Mouse (Mus musculus): ENCODE data around the gene Jade2. TPM values are rescaled to one million over a fixed set of nuclear protein-coding genes. Genes with fewer than 3 reads are reported as not detected.

The Jade2 gene
- polyA plus RNA-seq, 1 experiment from 2014 or later = 1.0 TPM

DNA sequence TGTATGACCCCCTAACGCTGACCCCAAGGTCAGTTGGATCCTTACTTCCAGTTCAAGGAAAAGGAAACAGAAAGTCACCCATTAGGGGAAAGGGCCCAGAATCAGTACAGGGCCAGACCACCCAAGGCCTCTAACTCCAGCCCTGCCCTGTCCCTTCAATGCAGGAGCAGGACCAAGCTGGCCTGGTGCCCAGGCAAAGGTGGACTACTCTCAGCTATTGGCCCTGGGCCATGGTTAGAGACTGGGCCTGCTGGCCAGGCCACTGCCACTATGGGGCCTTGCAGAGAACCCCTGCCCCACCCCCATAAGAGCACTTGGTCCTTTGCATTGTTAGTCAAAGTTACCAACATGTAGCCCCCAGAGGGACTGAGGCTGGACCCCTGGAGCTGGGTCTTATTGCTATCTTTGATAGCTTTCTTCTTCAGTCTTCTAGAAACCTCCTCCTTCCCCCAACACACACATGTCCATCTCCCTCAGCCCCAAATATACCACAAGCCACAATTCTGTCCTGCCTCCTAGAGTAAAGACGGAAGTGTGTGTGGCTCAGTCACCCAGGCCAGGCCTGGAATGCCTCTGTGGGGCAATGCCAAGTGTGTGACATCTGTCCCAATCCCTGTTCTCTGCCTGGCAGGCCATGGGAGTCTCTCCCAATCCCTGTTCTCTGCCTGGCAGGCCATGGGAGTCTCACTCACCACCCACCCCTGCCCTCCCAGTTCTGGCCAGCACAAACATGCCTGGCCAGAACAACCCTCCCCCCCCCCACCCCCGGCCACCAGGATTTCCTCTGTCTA, 33.3 kb downstream of the Jade2 start:
- 90% methylated on average over 3 of the region's 3 CpGs for WGBS
- H3K9me3 ChIP-seq (replicated peaks) = no peaks in the 10 kb centered on the region
- no peak for ATAC-seq (ENCODE audit: low FRiP score)

DNA sequence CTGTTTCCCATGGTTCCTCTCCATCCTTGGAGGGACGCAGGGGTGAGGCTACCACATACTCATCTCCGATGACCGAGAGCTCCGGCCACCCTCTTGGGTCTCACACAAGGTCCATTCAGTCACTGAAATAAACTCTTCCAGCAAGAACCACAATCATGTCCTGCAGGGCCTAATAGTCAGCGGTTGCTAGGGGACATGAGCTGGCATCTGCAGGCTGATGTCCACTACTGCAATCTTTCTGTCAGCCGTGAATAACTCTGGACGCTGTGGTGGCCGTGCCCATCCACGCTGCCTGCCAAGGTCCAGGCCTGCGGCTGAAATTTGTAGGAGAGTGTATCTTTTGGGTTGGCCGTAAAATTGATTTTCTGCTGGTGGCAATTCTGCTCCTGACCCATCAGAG, 34.2 kb downstream of the Jade2 start:
- H3K36me3 ChIP-seq = no peaks in the 10 kb centered on the region
- peaks cover 11% of the 10 kb centered on the region for H3K4me1 ChIP-seq
- no peak overlapping the region for H3K9ac ChIP-seq
- no peak overlapping the region for H3K4me3 ChIP-seq
- H3K9me3 ChIP-seq (replicated peaks) = no peaks in the 10 kb centered on the region
- H3K27ac ChIP-seq = no peak overlapping the region
- ATAC-seq (ENCODE audit: low FRiP score) = no peak
- H3K4me2 ChIP-seq (replicated peaks) = no peak overlapping the region
- WGBS = 49% methylated on average over 11 of the region's 11 CpGs
- H3K27me3 ChIP-seq = no peaks in the 10 kb centered on the region

More for the DNA sequence above, 33.3 kb downstream of the Jade2 start:
- Histone ChIP-seq H3K4me2 (replicated peaks) (no peak overlapping the region), H3K9ac (no peak overlapping the region), H3K27me3 (no peaks in the 10 kb centered on the region), H3K27ac (no peak overlapping the region), H3K36me3 (no peaks in the 10 kb centered on the region), H3K4me1 (peaks cover 11% of the 10 kb centered on the region), H3K4me3 (no peak overlapping the region)

DNA sequence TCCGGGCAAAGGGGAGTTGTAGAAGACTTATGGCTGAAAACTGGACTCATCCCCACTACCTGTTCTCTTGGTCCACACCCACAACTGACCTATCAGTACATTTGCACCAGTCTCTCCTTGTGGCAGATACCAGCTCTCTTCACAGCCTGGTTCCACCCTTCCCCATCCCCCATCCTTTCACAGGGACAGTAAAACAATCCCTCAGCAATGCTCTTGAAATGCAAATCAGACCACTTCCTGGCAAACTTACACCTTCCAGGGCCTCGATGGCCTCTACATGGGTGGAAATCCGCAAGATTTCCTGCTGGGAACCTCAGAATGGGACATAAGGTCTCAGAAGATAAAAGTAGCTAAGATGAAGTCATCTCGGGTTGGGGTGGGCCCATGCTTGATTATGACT, 34.7 kb downstream of the Jade2 start:
- no peaks in the 10 kb centered on the region for H3K27me3 ChIP-seq
- 29% methylated on average over 4 of the region's 4 CpGs for WGBS
- no peaks in the 10 kb centered on the region for H3K9me3 ChIP-seq (replicated peaks)
- peak overlapping the region; percentile 27; the same call in 1 of the 2 replicates for H3K9ac ChIP-seq
- H3K4me2 ChIP-seq (replicated peaks) = no peak overlapping the region
- H3K36me3 ChIP-seq = no peaks in the 10 kb centered on the region
- H3K4me3 ChIP-seq = no peak overlapping the region
- H3K27ac ChIP-seq = no peak overlapping the region
- H3K4me1 ChIP-seq = peaks cover 11% of the 10 kb centered on the region
- no peak for ATAC-seq (ENCODE audit: low FRiP score)

DNA sequence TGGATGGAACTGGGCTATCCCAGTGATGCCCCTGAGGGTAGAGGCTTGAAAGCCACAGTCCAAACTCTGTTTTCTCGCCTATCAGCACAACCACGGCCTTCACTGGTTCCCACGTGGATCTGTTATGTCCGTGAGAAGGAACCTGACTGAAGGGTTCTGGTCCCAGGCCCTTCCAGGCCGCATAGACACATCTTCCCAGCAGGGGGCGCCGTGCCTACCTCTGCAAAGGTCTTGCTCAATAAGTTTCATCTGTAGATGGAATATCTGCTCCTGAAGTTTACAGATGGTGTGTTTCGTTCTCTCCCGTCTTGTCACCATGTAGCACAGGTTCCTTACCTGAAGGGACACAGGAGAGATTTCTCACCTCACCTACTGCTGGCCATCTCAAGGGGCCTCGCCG, 36.6 kb downstream of the Jade2 start:
- Histone ChIP-seq H3K27ac (no peak overlapping the region), H3K27me3 (no peaks in the 10 kb centered on the region), H3K9ac (no peak overlapping the region), H3K4me2 (replicated peaks) (no peak overlapping the region), H3K36me3 (no peaks in the 10 kb centered on the region), H3K4me3 (no peak overlapping the region), H3K4me1 (peaks cover 11% of the 10 kb centered on the region), H3K9me3 (replicated peaks) (no peaks in the 10 kb centered on the region)
- WGBS = 48% methylated on average over 11 of the region's 11 CpGs
- no peak for ATAC-seq (ENCODE audit: low FRiP score)

DNA sequence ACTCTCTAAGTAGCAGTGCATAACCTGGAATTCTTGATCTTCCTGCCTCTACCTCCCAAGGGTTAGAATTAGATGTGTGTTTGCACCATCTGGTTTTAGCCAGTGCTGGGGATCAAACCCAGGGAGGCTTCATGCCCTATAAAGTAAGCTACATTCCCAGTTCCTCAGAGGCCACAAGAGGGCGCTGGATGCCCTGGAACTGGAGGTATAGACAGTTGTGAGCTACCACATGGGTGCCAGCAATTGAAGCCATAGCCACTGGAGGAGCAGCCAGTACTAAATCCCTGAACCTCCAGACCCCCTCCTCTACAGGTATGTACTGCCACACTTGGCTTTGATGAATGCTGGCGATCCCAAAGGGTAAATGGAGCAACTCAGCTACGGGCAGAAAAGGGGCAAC, 37.5 kb downstream of the Jade2 start:
- no peak overlapping the region for H3K4me3 ChIP-seq
- H3K36me3 ChIP-seq = no peaks in the 10 kb centered on the region
- H3K4me2 ChIP-seq (replicated peaks) = no peak overlapping the region
- H3K9me3 ChIP-seq (replicated peaks) = no peaks in the 10 kb centered on the region
- H3K27me3 ChIP-seq = no peaks in the 10 kb centered on the region
- ATAC-seq (ENCODE audit: low FRiP score) = no peak
- peaks cover 11% of the 10 kb centered on the region for H3K4me1 ChIP-seq
- no peak overlapping the region for H3K9ac ChIP-seq
- 68% methylated on average over 3 of the region's 3 CpGs for WGBS
- no peak overlapping the region for H3K27ac ChIP-seq

DNA sequence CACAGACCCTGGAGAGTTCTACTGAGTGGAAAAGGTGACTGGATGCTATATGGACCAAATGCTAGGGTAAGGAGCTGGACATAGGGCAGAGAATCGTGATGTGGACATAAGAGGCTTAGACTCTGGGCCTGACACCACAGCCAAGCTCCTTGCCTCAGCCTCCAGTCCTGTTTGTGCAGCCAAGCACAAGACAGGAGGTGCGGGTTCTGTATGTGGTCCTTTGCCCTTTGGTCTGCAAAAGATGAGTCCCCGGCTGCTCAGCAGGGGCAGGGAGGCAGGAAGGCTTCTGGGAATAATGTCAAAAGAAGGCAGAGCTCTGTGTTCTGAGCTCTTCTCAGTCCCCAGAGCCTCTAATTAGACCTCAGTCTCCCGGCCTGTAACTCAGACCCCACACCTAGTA, 38.6 kb downstream of the Jade2 start:
- no peak overlapping the region for H3K27ac ChIP-seq
- no peaks in the 10 kb centered on the region for H3K9me3 ChIP-seq (replicated peaks)
- peaks cover 11% of the 10 kb centered on the region for H3K4me1 ChIP-seq
- no peak overlapping the region for H3K4me3 ChIP-seq
- WGBS = 86% methylated on average over 4 of the region's 4 CpGs
- H3K4me2 ChIP-seq (replicated peaks) = no peak overlapping the region
- no peak for ATAC-seq (ENCODE audit: low FRiP score)
- H3K27me3 ChIP-seq = no peaks in the 10 kb centered on the region
- no peaks in the 10 kb centered on the region for H3K36me3 ChIP-seq
- no peak overlapping the region for H3K9ac ChIP-seq

DNA sequence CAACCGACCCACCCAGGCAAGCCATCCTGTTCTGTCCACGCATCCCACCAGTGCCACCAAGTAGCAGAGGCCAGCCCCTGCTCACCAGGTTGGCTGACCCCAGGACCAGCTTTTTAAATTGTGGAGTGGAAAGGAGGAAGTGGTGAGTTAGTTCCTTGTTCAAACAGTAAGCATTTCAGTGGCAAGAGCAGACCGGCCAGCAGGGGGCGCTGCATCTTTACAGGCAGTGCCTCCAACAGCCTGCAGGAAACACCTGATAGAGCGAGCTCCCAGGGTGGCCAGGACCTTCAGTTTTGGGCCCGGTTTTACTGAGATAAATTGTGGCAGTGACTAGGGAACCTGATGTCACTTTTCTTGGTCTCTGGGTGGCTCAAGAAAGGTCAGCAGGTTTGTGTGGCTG, 39.7 kb downstream of the Jade2 start:
- Histone ChIP-seq H3K27ac (no peak overlapping the region), H3K27me3 (no peaks in the 10 kb centered on the region), H3K9ac (no peak overlapping the region), H3K4me2 (replicated peaks) (no peak overlapping the region), H3K4me3 (no peak overlapping the region), H3K9me3 (replicated peaks) (no peaks in the 10 kb centered on the region), H3K4me1 (peaks cover 5% of the 10 kb centered on the region), H3K36me3 (no peaks in the 10 kb centered on the region)
- ATAC-seq (ENCODE audit: low FRiP score) = no peak
- 47% methylated on average over 6 of the region's 6 CpGs for WGBS

DNA sequence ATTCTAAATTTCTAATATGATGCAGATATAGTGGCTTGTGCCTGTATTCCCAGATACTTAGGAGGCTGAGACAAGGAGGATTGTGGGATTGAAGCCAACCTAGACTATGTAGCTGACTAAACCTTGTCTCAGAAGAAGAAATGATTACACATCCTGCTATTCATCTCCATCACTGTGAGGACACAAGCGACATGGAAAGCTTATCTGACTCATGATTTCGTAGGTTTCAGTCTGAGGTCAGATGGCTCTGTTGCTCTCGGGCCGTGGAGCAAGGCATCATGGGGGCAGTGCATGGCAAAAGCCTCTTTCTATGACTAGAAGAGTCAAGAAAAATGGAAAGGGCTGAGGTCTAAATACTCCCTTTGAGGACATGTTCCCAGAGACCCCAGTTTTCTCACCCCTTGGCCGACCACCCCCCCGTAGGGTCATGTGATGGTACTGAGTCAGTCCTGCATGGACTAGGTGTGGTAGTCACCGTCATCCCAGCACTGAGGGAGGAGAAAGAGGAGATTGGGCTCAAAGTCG, 45.4 kb downstream of the Jade2 start:
- H3K4me3 ChIP-seq = no peak overlapping the region

DNA sequence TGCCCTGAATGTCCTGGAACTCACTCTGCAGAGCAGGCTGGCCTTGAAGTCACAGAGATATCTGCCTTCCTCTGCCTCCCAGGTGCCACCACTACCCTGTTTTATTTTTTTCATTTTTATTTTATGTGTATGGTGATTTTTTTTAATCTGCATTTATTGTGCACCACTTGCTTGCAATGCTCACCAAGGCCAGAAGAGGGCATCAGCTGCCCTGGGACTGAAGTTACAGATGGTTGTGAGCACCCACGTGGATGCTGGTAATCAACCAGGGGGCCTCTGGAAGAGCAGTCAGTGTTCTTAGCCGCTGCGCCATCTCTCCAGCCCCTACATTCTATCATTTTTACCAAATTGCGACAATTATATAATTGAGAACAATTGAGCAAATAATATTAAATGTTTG, 46.2 kb downstream of the Jade2 start:
- 86% methylated on average over 4 of the region's 4 CpGs for WGBS
- H3K27me3 ChIP-seq = no peaks in the 10 kb centered on the region
- no peaks in the 10 kb centered on the region for H3K9me3 ChIP-seq (replicated peaks)
- H3K4me3 ChIP-seq = no peak overlapping the region
- no peak overlapping the region for H3K9ac ChIP-seq
- H3K36me3 ChIP-seq = no peaks in the 10 kb centered on the region
- no peaks in the 10 kb centered on the region for H3K4me1 ChIP-seq
- no peak overlapping the region for H3K27ac ChIP-seq
- ATAC-seq (ENCODE audit: low FRiP score) = no peak
- no peak overlapping the region for H3K4me2 ChIP-seq (replicated peaks)

More for the DNA sequence above, 45.4 kb downstream of the Jade2 start:
- Histone ChIP-seq H3K9ac (no peak overlapping the region), H3K27ac (no peak overlapping the region), H3K36me3 (no peaks in the 10 kb centered on the region), H3K9me3 (replicated peaks) (no peaks in the 10 kb centered on the region), H3K4me2 (replicated peaks) (no peak overlapping the region), H3K27me3 (no peaks in the 10 kb centered on the region), H3K4me1 (no peaks in the 10 kb centered on the region)
- WGBS = 88% methylated on average over 8 of the region's 8 CpGs
- ATAC-seq (ENCODE audit: low FRiP score) = no peak

DNA sequence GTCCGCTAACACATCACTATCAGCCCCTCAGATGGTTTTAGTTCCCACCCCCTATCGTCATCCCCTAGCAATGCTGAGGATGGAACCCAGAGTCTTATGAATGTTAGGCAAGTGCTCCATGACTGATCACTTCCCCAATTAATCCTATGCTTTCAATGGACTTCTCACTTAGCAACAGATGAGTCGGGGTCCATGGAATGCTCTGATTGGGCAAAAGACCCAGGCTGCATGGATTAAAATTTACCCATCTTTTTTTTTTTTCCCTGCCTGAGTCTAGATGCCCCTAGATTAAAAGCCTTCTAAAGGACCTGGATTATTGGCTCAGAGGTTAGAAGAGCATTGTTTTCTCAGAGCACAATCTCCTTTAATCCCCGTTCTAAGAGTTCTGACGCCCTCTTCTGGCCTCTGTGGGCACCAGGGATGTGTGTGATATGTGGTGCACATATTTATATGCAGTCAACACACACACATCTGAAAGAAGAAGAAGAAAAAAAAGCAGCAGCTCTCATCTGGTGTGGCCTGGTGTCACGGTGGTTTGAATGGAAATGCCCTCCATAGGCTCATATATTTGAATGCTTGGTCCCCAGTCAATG, 47.7 kb downstream of the Jade2 start:
- no peak overlapping the region for H3K4me2 ChIP-seq (replicated peaks)
- no peak overlapping the region for H3K4me3 ChIP-seq
- H3K4me1 ChIP-seq = peaks cover 4% of the 10 kb centered on the region; the same call in 1 of the 2 replicates
- no peaks in the 10 kb centered on the region for H3K27me3 ChIP-seq
- H3K9me3 ChIP-seq (replicated peaks) = no peaks in the 10 kb centered on the region
- H3K9ac ChIP-seq = no peak overlapping the region
- H3K36me3 ChIP-seq = no peaks in the 10 kb centered on the region
- no peak for ATAC-seq (ENCODE audit: low FRiP score)
- WGBS = 65% methylated on average over 6 of the region's 6 CpGs
- no peak overlapping the region for H3K27ac ChIP-seq

DNA sequence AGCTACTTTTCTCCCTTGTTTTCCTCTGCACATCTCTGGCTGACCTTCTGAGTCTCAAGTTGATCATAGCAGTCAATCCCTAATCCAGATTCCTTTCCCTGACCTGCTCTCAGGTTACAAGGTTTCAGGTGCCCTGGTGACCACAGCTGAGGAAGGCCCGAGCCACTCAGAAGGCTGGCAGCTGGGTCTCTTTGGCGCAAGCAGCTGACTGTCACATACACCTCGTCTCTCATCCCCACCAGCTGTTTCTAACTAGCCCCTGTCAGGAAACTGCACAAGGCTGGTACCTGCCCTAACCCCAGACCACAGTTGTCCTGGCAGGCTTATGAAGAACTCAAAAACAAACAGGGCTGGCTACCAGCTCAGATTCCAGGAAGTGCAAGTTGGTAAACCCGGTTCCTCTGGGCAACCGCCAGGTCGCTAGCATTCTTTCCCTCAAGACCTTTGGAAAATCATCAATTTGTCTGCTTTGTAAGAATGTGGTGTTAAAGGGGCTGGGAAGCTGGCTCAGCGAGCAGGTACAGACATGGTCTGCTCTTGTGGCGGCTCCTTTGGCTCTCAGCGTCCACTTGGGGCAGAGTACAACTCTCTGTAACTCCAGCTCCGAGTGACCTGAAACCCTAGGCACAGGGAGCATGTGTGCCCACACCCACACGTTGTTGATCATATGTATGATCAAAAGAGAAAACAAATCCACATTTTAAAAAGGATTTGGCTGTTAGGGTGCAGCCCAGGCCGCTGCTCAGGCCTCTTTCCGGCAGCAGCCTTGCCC, 50.2 kb downstream of the Jade2 start:
- Histone ChIP-seq H3K4me2 (replicated peaks) (no peak overlapping the region), H3K27me3 (no peaks in the 10 kb centered on the region), H3K4me1 (peaks cover 4% of the 10 kb centered on the region; the same call in 1 of the 2 replicates), H3K4me3 (no peak overlapping the region), H3K27ac (no peak overlapping the region), H3K36me3 (no peaks in the 10 kb centered on the region), H3K9ac (no peak overlapping the region), H3K9me3 (replicated peaks) (no peaks in the 10 kb centered on the region)
- WGBS = 55% methylated on average over 13 of the region's 13 CpGs
- no peak for ATAC-seq (ENCODE audit: low FRiP score)

DNA sequence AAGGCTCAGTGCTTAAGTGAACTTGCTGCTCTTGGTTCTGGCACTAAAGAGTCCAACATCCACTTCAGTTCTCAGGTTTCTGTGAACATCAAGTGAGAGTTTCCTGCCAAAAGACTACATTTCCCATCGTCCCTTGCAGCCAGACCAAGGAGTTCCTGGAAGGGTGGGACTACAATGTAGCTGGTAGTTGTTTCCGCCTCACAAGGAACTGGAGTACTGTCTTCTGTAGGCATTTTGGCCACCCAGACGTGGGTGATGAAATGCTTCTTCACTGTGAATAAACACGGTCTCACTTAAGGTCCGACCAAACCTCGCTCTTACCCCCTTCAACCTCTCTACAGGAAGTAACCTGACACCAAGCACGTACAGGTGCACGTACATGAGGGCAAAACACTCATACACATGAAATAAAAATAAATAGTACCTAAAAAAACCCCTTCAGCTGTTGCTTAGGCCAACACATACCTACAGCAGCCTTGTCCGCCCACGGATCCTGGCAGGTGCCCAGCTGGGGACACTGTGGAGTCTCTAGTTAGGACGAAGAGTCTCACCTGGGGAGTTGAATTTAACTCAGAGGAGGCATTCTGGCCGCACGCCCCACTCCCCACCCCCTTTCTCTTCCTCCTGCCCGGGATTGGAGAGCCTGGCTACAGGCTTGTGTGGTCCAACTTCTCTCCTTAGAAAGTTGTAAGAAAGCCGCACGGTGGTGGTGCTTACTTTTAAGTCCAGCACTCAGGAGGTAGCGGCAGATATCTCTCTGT, 52.1 kb downstream of the Jade2 start:
- peak; percentile 81 for ATAC-seq (ENCODE audit: low FRiP score)
- H3K27ac ChIP-seq = no peak overlapping the region
- 17% methylated on average over 17 of the region's 17 CpGs for WGBS

More for the DNA sequence above, 52.1 kb downstream of the Jade2 start:
- H3K27me3 ChIP-seq = no peaks in the 10 kb centered on the region
- H3K4me1 ChIP-seq = peaks cover 4% of the 10 kb centered on the region; the same call in 1 of the 2 replicates
- H3K9ac ChIP-seq = peak overlapping the region; percentile 23; the same call in 1 of the 2 replicates
- no peaks in the 10 kb centered on the region for H3K36me3 ChIP-seq
- peak overlapping the region; percentile 61 for H3K4me2 ChIP-seq (replicated peaks)
- no peaks in the 10 kb centered on the region for H3K9me3 ChIP-seq (replicated peaks)
- H3K4me3 ChIP-seq = peak overlapping the region; percentile 49
